Mouse (Mus musculus) embryo, embryonic 10.5 days (tissue): ENCODE measurements around the gene Gp2.

Experiments used
- DNase-seq: peaks from one replicate; pipeline ENCODE4 v3.0.0-alpha.2; 2015; ENCODE audit warnings: low spot score

Gp2 gene

GRCm38 (mm10) chr7:119459185-119459584 lies at the start of gene Gp2:
Gene Gp2 (minus strand): TSS chr7:119459285.
- no peak for DNase-seq

GRCm38 (mm10) chr7:119490041-119490780 lies 31.1 kb upstream of the Gp2 start:
- no peak for DNase-seq

- DNase-seq, result no peak
Measured at GRCm38 (mm10) chr7:119486683-119487082, 27.6 kb upstream of the Gp2 start.

GRCm38 (mm10) chr7:119484154-119484553 lies 25.1 kb upstream of the Gp2 start:
- no peak for DNase-seq

- no peak for DNase-seq
Measured at GRCm38 (mm10) chr7:119479256-119479655, 20.2 kb upstream of the Gp2 start, which contains the start of gene Umod. Gene Umod (minus strand): TSS chr7:119479282.

GRCm38 (mm10) chr7:119476500-119477389 lies 17.7 kb upstream of the Gp2 start:
- no peak for DNase-seq

GRCm38 (mm10) chr7:119454192-119454591 lies 4.9 kb downstream of the Gp2 start:
- DNase-seq, result no peak

- DNase-seq, result peak; percentile 8
Measured at GRCm38 (mm10) chr7:119443849-119444248, 15.2 kb downstream of the Gp2 start.

GRCm38 (mm10) chr7:119441938-119442337 lies 17.1 kb downstream of the Gp2 start:
- DNase-seq, result no peak

- DNase-seq, result peak; percentile 86
Measured at GRCm38 (mm10) chr7:119427180-119427616, 31.9 kb downstream of the Gp2 start.

GRCm38 (mm10) chr7:119420730-119421129 lies 38.4 kb downstream of the Gp2 start:
- peak; percentile 36 for DNase-seq

GRCm38 (mm10) chr7:119418523-119418922 lies 40.6 kb downstream of the Gp2 start:
- DNase-seq, result no peak

GRCm38 (mm10) chr7:119394050-119394732 lies 64.9 kb downstream of the Gp2 start:
- DNase-seq, result no peak
